Mouse (Mus musculus) adrenal gland (tissue): Measurements from ENCODE around the gene Tmem150a.

Experiments used
- intact Hi-C: fragments of 180-260 bp; cut with DNase I; formaldehyde crosslinking; loops from one replicate; pipeline ENCODE4 v1.15.1; 2025

The Tmem150a gene

DNA sequence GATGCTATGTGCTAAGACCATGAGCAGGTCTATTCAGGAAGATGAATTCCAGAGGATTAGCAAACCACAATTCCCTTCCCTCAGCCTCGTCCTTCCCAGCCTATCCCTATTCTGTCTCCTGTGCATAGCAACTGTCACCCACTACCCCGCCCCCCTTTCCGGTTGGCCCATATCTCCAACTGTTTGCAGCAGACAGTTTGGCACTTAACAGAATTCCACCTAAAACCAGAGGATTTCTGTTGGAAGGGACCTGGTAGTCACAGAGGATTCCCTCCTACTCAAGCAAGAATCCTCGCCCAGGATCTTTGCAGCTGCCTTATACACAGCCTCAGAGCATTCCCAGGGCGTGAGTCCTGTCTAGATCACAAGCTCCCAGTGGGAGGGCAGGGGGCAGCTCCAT is 15.9 kb downstream of the Tmem150a start:
- intact Hi-C loops: no loop called here

DNA sequence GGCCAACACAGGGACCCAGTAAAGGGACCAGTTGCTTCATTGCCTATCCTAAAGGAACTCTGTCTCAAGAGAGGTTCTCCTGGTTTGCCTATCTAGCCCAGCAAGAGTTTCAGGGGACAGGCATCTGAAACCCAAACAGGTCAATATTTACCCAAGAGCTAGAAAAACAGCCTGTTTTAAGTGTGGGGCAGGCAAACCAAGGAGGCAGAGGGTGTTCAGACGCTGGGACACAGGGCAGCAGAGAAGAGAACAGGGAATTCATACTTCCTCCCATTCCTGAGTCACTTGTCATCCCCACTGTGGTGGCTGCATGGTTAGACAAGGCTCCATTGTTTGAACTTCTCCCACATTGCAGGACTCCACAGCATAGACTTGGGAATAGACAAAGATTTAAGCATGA is 16.3 kb downstream of the Tmem150a start:
- intact Hi-C loops: no loop called here

DNA sequence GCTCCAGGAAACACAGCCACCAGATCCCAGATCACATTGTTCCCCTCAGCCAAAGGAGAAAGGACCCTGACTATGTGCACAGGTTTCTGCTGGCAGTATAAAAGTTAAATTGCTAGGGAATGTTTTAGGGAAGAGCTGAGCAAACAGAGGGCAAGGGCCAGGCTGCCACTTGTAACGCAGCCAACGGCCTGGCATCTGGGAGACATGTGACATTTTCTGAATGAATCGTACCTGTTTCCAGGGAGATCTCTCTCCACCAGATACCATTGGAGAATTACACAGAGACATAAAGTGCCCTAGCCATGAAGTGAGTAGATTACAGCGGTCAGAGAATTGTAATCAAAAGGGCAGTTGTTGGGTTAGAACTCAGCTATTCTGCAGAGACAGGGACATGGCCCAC is 17.9 kb downstream of the Tmem150a start:
- intact Hi-C loops: no loop called here

DNA sequence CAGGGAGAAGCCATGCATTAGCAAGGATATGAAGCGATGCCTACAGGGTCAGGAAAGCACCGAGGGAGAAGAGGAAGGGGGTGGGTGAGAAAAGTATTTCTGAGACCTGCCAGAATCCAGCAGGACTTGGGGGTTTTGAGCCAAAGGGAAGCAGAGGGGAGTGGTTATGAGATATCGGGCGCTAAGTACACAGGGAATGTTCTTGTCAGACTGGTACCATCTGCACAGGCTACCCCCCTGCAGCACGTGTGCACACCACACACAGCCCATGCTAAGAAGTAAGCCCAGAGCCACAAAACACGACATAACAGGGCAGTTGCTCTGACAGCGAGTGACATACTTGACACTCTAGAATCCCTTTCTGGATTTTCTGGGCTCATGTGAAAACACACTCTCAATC is 19.0 kb downstream of the Tmem150a start:
- intact Hi-C loops: no loop called here

DNA sequence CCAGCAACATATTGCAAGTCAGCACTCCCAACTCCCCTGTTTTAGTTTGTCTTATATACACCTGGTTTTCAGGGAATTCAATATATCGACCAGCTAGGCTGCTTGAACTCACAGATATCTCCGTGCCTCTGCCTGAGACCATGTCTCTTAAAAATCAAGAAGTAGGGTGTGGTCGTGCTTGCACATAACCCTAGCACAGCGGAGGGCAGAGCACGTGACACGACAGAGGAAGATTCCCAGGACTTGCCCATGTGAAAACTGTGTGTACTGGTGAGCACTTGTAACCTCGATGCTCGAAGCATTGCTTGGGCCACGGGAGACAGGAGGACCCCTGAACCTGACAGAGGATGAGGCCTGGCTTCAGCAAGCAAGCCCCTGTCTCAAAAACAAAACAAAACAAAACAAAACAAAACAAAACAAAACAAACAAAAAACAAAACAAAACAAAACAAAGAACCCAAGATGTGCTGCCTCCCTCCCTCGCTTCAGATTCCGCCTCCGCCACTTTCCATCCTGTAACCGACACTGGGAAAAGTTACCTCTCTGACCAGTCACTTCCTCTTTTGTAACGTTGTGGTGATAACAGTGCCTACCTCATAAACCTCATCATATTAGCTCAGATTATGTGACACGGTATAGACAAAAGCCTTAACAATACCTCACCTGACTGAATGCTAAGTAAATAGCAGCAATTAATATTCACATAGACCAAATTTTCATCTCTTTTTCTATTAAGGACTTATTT is 19.7 kb downstream of the Tmem150a start:
- intact Hi-C loops: no loop called here

DNA sequence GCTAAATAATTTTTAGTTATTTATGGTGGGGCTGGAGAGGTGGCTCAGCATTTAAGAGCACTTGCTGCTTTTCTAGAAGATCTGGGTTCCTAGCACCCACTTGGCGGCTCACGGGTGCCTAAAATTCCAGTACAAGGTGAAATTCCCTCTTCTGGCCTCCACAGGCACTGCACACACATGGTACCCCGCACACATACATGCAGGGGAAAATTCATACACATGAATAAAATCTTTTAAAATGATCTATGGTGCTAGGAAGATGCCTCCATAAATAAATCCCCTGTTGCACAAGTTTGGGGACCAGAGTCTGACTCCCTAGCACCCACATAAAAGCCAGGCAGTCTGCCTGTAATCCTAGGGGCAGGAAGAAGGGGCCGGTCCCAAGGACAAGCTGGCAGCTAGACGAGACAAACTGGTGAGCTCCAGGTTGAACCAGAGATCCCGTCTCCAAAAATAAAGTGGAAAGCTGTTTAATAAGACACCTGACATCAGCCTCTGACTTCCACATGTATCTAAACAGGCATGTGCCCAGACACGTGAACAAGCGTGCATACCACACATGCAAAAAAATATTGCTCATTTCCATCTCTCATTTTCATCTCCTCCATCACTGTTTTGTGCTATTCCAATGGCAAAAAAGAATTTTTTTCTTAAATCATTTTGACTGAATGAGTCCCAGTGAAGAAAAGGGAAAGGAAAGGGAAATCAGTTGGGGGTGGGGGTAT is 23.4 kb downstream of the Tmem150a start:
- intact Hi-C loops: no loop called here

DNA sequence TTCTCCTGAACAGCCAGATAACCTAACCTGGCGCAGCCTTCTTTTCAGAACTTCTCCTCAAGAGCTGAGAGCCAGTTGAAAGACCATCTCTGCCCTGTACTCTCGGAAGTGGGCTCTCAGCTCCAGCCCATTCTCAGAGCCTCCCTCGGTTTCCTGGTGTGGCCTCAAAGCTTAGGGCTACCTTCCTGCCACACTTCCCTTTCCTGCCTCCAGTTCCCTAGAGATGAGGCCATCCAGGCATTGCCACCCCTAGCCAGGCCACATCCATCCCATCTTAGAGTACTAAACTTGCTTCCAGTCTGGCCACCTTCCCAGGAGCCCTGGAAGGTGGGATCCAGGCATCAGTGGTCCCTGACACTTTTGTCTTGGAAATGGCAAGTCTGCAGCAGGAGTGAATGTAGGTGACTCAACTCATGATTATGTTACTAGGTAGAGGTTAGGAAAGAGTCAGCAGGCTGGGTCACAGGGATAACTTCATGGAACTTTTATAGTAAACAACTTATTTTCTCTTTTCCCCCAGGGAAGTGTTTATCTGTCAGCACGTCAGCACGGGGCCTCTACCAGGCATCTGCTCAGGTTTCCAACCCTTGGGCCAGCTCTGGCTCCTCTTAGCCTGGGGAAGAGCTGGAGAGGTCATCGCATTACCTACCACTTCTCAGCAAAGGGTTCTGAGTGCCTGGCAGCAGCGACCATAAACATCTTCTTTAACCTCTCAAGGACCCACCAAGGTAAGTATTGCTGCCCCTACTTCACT is 24.3 kb downstream of the Tmem150a start:
- intact Hi-C loops: no loop called here

DNA sequence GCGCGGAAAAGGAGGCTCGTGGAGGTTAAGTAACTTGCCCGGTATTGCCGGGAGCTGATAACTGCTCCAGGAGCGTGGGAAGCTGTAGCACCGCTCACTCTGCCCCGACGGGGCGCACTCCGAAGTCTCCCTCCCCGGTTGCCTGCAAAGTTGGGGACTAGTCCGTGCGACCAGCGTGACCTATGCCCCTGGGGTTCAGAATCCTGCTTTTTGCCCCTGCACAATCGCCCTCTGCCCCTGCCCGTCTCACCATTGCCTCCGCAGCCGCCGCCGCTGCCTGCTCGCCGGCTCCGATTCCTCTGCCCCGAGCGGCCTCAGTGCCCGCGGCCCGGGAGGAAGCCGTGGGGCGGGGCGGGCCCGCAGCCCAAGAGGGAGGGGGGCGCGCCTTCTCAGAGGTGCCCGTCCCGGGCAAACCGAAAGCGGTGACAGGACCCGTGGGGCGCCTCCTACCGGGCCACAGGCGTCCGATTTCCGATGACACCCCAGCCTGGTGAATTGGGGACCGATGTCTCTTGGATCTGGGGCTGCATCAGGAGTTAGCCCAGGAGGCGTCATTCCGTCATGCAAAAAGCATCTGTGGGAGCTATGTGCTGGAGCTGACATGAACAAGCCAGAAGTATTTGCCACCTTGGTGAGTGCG is 25.0 kb downstream of the Tmem150a start, which contains the start of gene Vamp5:
Vamp5 (minus strand) TSS at position 338 of the 640 bp plus-strand sequence.
- intact Hi-C loops: no loop called here

DNA sequence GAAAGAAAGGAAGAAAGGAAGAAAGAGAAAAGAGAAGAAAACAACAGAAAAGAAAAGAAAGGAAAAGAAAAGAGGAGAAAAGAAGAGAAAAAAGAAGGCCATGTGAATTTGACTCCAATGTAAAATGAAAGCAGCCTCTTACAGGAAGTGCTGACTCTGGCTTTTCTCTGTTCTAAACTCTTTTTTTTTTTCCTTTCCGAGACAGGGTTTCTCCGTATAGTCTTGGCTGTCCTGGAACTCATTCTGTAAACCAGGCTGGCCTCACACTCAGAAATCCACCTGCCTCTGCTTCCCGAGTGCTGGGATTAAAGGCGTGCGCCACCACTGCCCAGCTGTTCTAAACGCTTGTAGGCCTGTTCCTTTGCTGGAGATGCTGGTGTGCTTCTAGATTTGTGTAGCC is 27.2 kb downstream of the Tmem150a start:
- intact Hi-C loops: no loop called here

DNA sequence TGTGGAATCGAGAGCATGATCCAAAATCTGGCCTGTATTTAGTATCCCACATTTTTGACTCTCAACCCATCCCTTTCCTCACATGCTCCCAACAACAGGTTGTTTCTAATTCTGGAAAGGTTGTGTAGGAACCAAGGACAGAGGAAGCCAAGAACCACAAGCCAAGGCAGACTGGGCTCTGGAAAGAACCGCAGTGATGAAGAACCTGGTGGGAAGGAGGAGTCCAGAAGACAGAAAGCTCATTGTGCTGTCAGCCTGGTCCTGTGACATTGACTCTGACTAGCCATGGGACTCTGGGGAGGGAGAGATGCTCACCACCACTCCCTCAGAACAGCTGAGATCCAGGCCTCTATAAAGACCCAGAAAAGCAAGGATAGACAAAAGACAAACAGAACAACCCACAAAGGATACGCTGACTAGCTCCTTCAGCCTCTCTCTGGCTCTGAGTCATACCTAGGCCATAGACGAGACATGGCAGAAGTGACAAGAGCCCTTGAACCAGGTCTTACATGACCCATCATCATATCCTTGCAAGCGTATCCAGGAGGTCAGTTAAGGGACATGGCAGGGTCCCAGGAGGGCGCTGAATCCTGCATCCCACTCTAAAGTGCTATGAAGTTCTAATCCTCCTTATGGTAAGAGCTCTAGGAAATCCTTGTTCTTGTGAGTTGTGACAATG is 28.0 kb downstream of the Tmem150a start:
- intact Hi-C loops: no loop called here

DNA sequence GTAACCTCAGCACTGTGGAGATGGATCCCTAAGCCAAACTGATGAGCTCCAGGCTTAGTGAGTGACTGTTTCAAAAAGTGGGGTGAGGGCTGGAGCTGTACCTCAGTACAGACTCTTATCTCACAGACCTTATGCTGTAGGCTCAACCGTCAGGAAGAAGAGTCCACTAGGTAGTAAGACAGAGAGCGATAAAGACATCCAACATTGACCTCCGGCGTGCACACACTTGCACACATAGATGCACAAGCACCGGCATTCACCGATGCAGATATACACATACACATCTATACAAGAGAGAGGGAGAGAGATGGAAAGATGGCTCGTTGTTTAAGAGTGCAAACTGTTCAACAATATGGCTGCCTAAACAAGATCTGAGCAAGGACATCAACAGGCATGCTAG is 28.7 kb downstream of the Tmem150a start:
- intact Hi-C loops: no loop called here

DNA sequence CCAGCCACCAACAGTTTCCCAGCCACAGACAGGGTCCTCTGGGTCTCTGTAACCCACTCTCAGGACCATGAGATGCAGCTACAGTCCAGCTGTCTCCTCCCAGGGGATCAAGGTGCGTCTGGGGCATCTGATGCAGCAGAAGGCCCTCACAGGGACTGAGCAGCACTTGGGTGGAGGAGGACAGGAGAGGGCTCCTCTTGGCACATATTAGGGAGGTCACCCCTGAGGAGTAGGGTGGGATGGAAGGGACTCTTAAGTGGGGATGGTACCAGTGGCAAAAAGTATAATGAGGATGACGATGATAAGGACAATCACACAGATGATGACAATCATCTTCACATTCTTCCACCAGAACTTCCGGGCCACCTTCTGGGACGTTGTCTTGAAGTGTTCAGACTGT is 30.0 kb downstream of the Tmem150a start:
- intact Hi-C loops: no loop called here

DNA sequence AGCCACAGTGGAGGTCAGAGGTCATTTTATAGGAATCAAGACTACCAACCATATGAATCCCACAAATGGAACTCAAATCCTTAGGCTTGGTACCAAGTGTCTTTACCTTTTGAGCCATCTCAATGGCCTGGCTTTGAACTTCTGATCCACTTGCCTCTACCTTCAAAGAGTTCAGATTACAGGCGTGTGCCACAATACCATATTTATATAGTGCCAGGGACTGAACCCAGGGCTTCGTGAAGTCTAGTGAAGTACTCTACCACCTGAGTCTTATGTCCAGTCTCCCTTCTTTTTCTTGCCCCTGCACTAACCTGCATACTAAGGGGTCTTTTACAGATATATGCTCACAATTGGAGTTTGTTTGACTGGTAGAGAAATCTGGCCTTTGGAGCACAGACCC is 31.3 kb downstream of the Tmem150a start:
- intact Hi-C loops: no loop called here

DNA sequence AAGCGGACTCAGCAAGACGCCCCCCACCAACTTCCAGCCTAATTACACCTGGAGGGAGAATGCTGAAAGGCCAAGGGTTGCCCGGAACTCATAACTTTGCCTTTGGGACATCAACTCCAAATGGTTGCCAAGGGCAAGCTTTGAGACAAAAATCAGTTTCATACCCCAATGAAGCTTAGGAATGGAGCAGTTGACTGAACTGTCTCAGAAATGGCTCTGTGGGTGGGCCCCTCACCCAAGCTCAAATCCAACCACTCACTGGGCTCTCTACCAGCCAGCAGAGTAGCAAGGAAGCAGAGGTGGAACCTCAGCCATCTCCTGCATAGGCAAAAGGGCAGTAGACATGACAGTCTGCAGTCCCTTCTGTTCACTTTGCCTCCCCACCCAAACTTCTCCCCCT is 32.6 kb downstream of the Tmem150a start:
- intact Hi-C loops: no loop called here

DNA sequence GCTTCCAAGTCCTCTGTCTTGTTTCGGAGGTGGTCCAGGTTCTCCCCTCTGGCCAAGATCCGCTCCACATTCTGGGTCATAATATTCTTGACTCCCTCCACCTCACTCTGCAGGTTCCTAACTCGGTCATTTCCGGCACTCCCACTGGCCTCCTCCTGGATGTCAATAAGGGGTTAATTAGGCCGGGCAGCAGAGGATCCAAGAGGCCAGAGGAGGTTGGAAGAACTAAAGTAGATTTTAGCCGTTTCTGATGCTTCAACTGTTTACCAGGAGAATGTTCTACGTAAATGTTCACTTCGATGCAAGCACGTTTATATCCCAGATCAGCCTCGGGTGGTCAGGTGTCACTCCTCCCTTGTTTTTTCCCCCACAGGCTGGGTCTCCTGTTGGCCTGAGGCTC is 33.0 kb downstream of the Tmem150a start:
- intact Hi-C loops: no loop called here

DNA sequence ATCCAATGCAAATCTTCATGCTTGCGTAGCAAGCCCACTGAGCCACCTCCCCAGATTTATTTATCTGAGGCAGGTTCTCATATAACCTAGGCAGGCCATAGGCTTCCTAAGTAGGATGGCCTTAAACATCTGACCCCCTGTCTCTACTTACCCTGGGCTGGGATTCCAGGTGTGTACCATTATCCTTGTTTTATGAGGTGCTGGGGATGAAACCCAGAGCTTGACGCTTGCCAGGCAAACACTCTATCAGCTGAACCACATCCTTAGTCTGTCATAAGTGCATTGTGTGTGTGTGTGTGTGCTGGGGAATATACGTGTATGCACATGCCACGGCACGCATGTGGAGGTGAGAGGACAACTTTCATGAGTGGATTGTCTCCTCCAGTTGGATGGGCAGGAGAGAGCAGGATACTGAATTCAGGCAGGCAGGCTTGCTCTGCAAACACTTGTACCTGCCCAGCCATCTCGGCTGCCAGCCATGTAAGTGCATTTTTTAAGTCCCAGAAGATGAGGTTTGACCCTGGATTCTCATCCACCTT is 33.6 kb downstream of the Tmem150a start:
- intact Hi-C loops: no loop called here

DNA sequence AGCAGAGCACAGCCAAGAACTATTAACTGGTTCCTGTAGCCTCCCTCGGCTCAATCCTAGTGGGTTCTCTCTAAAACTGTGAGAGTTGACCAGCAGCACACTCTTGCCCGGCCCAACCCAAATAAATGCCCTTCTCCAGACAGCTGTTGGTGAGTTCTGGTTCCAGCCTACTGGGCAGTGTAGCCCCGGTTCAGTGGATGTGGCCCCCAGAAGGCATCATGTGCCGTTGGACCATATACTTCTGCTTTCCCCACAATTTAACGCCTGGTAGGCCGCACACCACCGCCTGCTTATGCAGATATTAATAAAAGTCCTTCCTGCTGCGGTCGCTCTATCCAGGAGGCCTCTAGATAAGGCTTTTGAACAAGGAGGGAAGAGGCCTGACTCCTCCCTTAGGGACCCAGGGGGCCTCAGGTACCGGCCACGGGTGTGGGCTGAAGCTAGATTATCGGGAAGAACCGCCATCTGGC is 34.3 kb downstream of the Tmem150a start:
- intact Hi-C loops: no loop called here

DNA sequence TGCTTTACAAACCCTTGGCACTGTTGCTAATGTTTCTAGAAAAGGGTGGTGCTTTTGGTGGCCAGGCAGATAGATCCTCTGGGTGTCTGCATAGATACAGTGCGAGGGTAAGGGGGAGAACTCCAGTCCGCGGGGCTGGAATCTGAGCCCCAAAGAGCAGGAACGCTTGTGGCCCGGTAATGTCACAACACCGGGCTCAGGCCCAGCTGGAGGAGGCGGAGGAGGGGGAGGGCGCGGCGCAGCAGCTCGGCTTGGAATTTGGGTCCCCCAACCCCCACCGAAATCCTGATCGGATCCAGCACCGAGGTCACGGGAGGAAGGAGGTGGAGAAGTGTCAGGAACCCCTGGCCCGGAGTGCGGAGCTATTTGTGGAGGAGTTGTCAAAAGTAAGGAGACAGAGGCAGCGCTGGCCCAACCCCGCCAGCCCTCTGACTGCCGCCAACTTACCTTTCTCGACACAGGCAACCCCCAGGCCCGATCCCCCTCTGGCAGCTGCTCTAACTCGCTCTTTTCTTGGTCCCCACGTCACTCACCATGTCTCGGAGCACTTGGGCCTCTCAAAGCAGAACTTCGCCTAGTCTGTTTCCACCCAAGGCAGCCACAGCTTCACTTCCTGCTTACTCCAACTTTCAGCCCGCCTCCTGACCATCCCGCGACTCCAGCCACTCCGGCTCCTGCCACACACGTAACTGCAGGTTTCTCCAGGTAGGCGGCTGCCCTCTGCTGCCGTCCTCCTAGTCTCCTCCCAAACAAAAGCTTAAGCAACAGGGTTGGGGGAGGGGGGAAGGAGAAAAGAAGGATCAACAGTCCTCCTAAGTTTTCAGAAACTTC is 34.9 kb downstream of the Tmem150a start, which contains the start of gene Vamp8:
Vamp8 (minus strand) TSS at position 763 of the 831 bp plus-strand sequence.
- intact Hi-C loops: no loop called here

DNA sequence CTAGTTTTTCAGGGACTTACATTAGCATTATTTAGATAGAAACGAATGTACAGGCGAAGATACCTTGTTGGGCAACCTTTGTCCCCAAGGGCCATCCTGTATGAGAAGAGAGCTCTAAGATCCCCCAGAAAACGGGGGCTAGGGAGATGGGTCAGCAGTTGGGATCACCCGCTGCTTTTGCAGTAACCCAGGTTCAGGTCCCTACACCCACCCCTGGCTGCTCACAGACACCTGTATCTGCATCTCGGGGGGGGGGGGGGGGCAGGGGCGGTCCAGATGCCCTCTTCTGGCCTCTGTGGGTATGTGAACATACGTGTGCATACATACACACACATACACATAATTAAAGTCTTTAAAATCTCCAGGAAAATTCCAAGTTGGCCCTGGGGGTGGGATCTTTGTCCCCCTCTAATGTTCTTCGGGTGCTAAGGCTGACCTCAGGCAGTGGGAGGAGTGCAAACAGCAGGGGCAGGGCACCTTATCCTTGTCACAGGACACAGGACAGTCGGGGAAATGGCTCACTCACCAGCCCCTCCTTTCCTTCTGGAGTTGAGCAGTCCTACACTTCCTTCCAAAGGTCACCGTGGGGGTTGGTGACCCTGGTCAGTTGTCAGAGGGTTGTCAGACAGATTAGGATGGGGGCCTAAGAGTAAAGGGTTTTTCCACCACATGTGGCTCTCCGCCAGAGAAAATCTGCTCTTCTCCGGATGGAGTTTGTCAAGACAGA is 35.7 kb downstream of the Tmem150a start:
- intact Hi-C loops: no loop called here
